Mouse (Mus musculus) brain, embryonic 14.5 days (tissue): ENCODE measurements at regions not wholly inside any gene's neighbourhood (a gene's known extent, or its start where the extent isn't known, plus 50 kb on each side); places are given as distances from the start of the nearest gene placed in this dataset.

Experiments used
- CTCF ChIP-seq: fragments of 200-500 bp; IDR thresholded peaks from 2 replicates; pipeline ENCODE4 v1.5.1; 2012; ENCODE audit warnings: inconsistent platforms, mild to moderate bottlenecking, moderate library complexity, borderline replicate concordance; ENCODE audit not compliant: insufficient read depth, insufficient read length; ENCODE audit errors: extremely low read depth
- POLR2A ChIP-seq: fragments of 200-500 bp; IDR thresholded peaks from 2 replicates; pipeline ENCODE4 v1.6.1; 2012; ENCODE audit warnings: mild to moderate bottlenecking, inconsistent platforms, borderline replicate concordance; ENCODE audit not compliant: poor library complexity, insufficient read depth, insufficient read length, severe bottlenecking; ENCODE audit errors: extremely low read depth

DNA sequence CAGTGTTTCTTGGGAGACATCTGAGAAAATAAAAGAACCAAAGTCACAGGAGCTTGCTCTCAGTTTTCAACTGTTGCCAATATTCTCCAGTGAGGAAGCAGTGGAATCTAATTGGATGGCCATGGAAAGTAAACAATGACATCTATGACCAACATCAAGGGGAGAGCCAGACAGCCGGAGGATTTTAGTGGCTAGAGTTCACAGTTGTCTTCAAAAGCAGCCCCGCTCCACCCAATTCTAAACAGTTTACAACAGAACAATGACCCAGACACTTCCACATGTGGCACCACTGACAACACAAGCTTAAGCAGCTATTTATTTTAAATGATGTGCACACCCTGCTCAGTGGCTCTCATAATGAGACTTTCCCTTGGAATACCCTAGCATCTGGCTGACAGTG is 317.5 kb upstream of the Isx start:
- TF ChIP-seq CTCF (no peak), POLR2A (no peak)
